ENCODE assay signal across 8 mouse cellular contexts in the genomic region with DNA sequence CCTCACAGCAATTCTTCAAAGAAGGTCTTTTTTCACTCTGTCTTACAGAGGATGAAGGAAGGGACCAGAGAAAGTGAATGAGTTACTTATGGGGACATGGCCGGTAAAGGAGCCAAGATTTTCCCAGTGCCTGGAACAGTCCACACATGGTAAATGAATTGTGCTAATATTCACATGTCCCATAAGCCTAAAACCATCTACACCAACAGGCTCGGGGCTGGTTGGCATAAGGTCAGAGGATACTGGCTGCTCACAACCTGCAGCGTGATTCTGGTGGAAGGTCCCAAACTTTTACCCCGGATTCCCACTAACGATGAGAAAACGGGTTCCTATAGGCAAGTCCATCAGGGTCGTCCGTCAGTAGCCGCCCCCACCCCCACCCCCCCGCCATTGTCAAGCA. TPM values are rescaled to one million over a fixed set of nuclear protein-coding genes. Genes with fewer than 3 reads are reported as not detected.
DNase-seq lines count a peak whose midpoint lies in the region; ATAC-seq and TF ChIP-seq lines count a peak whose summit lies in the region.

No protein-coding gene starts in this region.

- no peak overlapping the region for H3K9ac ChIP-seq in lung, postnatal 0 days (replicated peaks; ENCODE audit: low read depth)
- peak overlapping the region; percentile 82 for H3K9ac ChIP-seq in limb, embryonic 13.5 days
- peak overlapping the region; percentile 60; the same call in 1 of the 2 replicates for H3K9ac ChIP-seq in stomach, embryonic 14.5 days (replicated peaks; ENCODE audit: low read depth, low read length)

- WGBS in lung, postnatal 0 days = 16% methylated on average over 9 of the region's 10 CpGs
- 17% methylated on average over 10 of the region's 10 CpGs for WGBS in limb, embryonic 13.5 days
- 13% methylated on average over 10 of the region's 10 CpGs for WGBS in stomach, embryonic 14.5 days

- no peak for TF ChIP-seq EP300 in lung, postnatal 0 days (IDR thresholded peaks at IDR 0.05)

- H3K27ac ChIP-seq in lung, postnatal 0 days (ENCODE audit: low read length) = no peak overlapping the region
- H3K27ac ChIP-seq in limb, embryonic 13.5 days = no peak overlapping the region
- H3K27ac ChIP-seq in stomach, embryonic 14.5 days (ENCODE audit: low read length) = no peak overlapping the region

- H3K9me3 ChIP-seq in lung, postnatal 0 days (ENCODE audit: low read length) = no peaks in the 10 kb centered on the region
- H3K9me3 ChIP-seq in limb, embryonic 13.5 days = no peaks in the 10 kb centered on the region
- H3K9me3 ChIP-seq in stomach, embryonic 14.5 days (ENCODE audit: control insufficient read depth, low read depth, low read length) = no peaks in the 10 kb centered on the region

- no peak for TF ChIP-seq CTCF in lung, postnatal 0 days (IDR thresholded peaks at IDR 0.05)

- no peaks in the 10 kb centered on the region for H3K4me1 ChIP-seq in lung, postnatal 0 days (ENCODE audit: insufficient read depth, low read depth, low read length)
- peaks cover 20% of the 10 kb centered on the region for H3K4me1 ChIP-seq in limb, embryonic 13.5 days
- no peaks in the 10 kb centered on the region for H3K4me1 ChIP-seq in stomach, embryonic 14.5 days (ENCODE audit: control insufficient read depth, insufficient read depth, low read length)

- peak; percentile 61 for DNase-seq in cerebellum, adult 9-11 months
- DNase-seq in cerebellum, adult 11 months = no peak
- no peak for DNase-seq in lung, postnatal 0 days (ENCODE audit: low spot score)
- no peak for DNase-seq in lung, postnatal 10 days
- DNase-seq in thymus, adult 18-20 months = no peak

- H3K4me2 ChIP-seq in lung, postnatal 0 days (replicated peaks; ENCODE audit: low read depth, low read length) = peak overlapping the region; percentile 96
- H3K4me2 ChIP-seq in limb, embryonic 13.5 days (replicated peaks) = peak overlapping the region; percentile 94
- H3K4me2 ChIP-seq in stomach, embryonic 14.5 days (replicated peaks; ENCODE audit: low read depth, low read length) = peak overlapping the region; percentile 94

- no peak for ATAC-seq in lung, postnatal 0 days
- ATAC-seq in limb, embryonic 13.5 days (ENCODE audit: low FRiP score, low read depth) = peak; percentile 1; the same call in 1 of the 2 replicates
- ATAC-seq in stomach, embryonic 14.5 days (ENCODE audit: insufficient number of reproducible peaks, insufficient read depth, low FRiP score, low read depth) = no peak
- ATAC-seq in erythroid progenitor cell, adult 5-6 weeks (replicated peaks; ENCODE audit: low FRiP score, poor library complexity, severe bottlenecking) = no peak

- no peaks in the 10 kb centered on the region for H3K27me3 ChIP-seq in lung, postnatal 0 days (replicated peaks; ENCODE audit: insufficient read depth, low read length)
- no peaks in the 10 kb centered on the region for H3K27me3 ChIP-seq in limb, embryonic 13.5 days
- H3K27me3 ChIP-seq in stomach, embryonic 14.5 days (ENCODE audit: control insufficient read depth, insufficient read depth, low read length) = no peaks in the 10 kb centered on the region

- no peaks in the 10 kb centered on the region for H3K36me3 ChIP-seq in lung, postnatal 0 days (ENCODE audit: insufficient read depth, low read length)
- H3K36me3 ChIP-seq in limb, embryonic 13.5 days = no peaks in the 10 kb centered on the region
- H3K36me3 ChIP-seq in stomach, embryonic 14.5 days (ENCODE audit: control insufficient read depth, insufficient read depth, low read length) = no peaks in the 10 kb centered on the region

- H3K4me3 ChIP-seq in lung, postnatal 0 days (ENCODE audit: low read depth, low read length) = peak overlapping the region; percentile 60
- peak overlapping the region; percentile 85 for H3K4me3 ChIP-seq in limb, embryonic 13.5 days
- H3K4me3 ChIP-seq in stomach, embryonic 14.5 days (ENCODE audit: low read depth, low read length) = peak overlapping the region; percentile 88

RNA-seq across cellular contexts. Expression of gene Pomgnt2, which starts 1.8 kb away (rescaled TPM):
- 4.3 and 5.6 TPM in 2 replicates for polyA plus RNA-seq in lung, postnatal 0 days (2015; fragmentation: Nextera tagmentation; extraction: Ambion mirVana)
- 15.2 and 16.0 TPM in 2 replicates for polyA plus RNA-seq in limb, embryonic 13.5 days (2015; fragmentation: Nextera tagmentation; extraction: Ambion mirVana)
- polyA plus RNA-seq in stomach, embryonic 14.5 days (2014; fragmentation: Nextera tagmentation; extraction: Ambion mirVana) = 13.0 and 13.8 TPM in 2 replicates
- total RNA-seq in erythroid progenitor cell, adult 5-6 weeks (2015; ENCODE audit: low replicate concordance) = not detected in 2 replicates
- total RNA-seq in erythroid progenitor cell, adult 5-6 weeks (2017; ENCODE audit: low replicate concordance) = 0.64 TPM in 1 of 2 replicates, not detected in the other

RNA-seq across cellular contexts. Expression of gene Fam198a, which starts 44.3 kb away (rescaled TPM):
- polyA plus RNA-seq in lung, postnatal 0 days (2015; fragmentation: Nextera tagmentation; extraction: Ambion mirVana) = 1.6 and 3.0 TPM in 2 replicates
- 5.4 and 6.1 TPM in 2 replicates for polyA plus RNA-seq in limb, embryonic 13.5 days (2015; fragmentation: Nextera tagmentation; extraction: Ambion mirVana)
- 4.0 and 4.4 TPM in 2 replicates for polyA plus RNA-seq in stomach, embryonic 14.5 days (2014; fragmentation: Nextera tagmentation; extraction: Ambion mirVana)
- not detected in 2 replicates for total RNA-seq in erythroid progenitor cell, adult 5-6 weeks (2015; ENCODE audit: low replicate concordance)
- not detected in 2 replicates for total RNA-seq in erythroid progenitor cell, adult 5-6 weeks (2017; ENCODE audit: low replicate concordance)
